Mouse (Mus musculus): Measurements from ENCODE around the gene Prkd3. TPM values are rescaled to one million over a fixed set of nuclear protein-coding genes. Genes with fewer than 3 reads are reported as not detected.

The Prkd3 gene
- polyA plus RNA-seq, 1 experiment from 2014 or later = 44.3 TPM

- no peak for DNase-seq (ENCODE audit: low spot score)
- H3K27me3 ChIP-seq (ENCODE audit: low read depth, poor library complexity, severe bottlenecking) = no peaks in the 10 kb centered on the region
- H3K9me3 ChIP-seq (replicated peaks) = no peaks in the 10 kb centered on the region
- peak overlapping the region; percentile 39; the same call in 1 of the 2 replicates for H3K27ac ChIP-seq (replicated peaks)
- H3K4me3 ChIP-seq = peak overlapping the region; percentile 47
- 33% methylated on average over 6 of the region's 6 CpGs for WGBS
- peaks cover 21% of the 10 kb centered on the region for H3K4me1 ChIP-seq
- no peaks in the 10 kb centered on the region for H3K36me3 ChIP-seq
Observed at GRCm38 (mm10) chr17:78912861-78913281, 107.7 kb downstream of the Prkd3 start.

- no peaks in the 10 kb centered on the region for H3K4me1 ChIP-seq
- H3K27ac ChIP-seq (replicated peaks) = no peak overlapping the region
- no peaks in the 10 kb centered on the region for H3K36me3 ChIP-seq
- no peak for DNase-seq (ENCODE audit: low spot score)
- H3K9me3 ChIP-seq (replicated peaks) = no peaks in the 10 kb centered on the region
- no peaks in the 10 kb centered on the region for H3K27me3 ChIP-seq (ENCODE audit: low read depth, poor library complexity, severe bottlenecking)
- no peak overlapping the region for H3K4me3 ChIP-seq
- 76% methylated on average over 2 of the region's 2 CpGs for WGBS
Observed at GRCm38 (mm10) chr17:78909374-78909773, 111.2 kb downstream of the Prkd3 start.

DNA sequence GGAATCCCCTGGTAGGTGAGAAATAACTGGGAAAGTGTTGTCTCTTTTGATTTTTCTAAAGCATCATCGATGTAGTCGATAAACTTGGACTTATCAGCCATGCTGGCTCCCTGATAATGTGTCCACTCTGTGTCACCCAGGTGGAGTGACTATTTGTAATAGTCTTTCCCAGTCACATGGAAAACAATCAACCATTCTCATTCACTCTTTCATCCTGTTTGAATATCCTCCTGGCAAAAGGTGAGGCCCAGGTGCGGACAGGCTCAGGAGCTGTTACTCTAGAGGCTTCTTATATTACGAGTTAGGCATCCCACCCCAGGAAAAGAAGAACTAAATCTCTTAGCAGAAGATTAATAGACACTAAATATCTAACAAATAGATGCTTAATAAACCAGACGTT, 113.7 kb downstream of the Prkd3 start, which contains the start of gene Sult6b1:
Sult6b1 (minus strand) TSS at position 101 of the 400 bp plus-strand sequence.
- no peaks in the 10 kb centered on the region for H3K9me3 ChIP-seq (replicated peaks)
- no peaks in the 10 kb centered on the region for H3K4me1 ChIP-seq
- no peaks in the 10 kb centered on the region for H3K27me3 ChIP-seq (ENCODE audit: low read depth, poor library complexity, severe bottlenecking)
- H3K4me3 ChIP-seq = no peak within 1 kb of the TSS
- 86% methylated on average over 5 of the region's 5 CpGs for WGBS
- H3K36me3 ChIP-seq = no peaks in the 10 kb centered on the region
- no peak for DNase-seq (ENCODE audit: low spot score)
- no peak within 1 kb of the TSS for H3K27ac ChIP-seq (replicated peaks)

- 90% methylated on average over 2 of the region's 2 CpGs for WGBS
- H3K27me3 ChIP-seq (ENCODE audit: low read depth, poor library complexity, severe bottlenecking) = no peaks in the 10 kb centered on the region
- H3K4me3 ChIP-seq = no peak overlapping the region
- no peaks in the 10 kb centered on the region for H3K9me3 ChIP-seq (replicated peaks)
- DNase-seq (ENCODE audit: low spot score) = no peak
- no peak overlapping the region for H3K27ac ChIP-seq (replicated peaks)
- no peaks in the 10 kb centered on the region for H3K4me1 ChIP-seq
- no peaks in the 10 kb centered on the region for H3K36me3 ChIP-seq
Observed at GRCm38 (mm10) chr17:78903158-78903557, 117.5 kb downstream of the Prkd3 start.

Other genes starting within 250 kb of the Prkd3 start
- gene Heatr5b, start 185.5 kb downstream of the Prkd3 start, polyA plus RNA-seq (2016; fragmentation: Nextera tagmentation; extraction: Ambion mirVana) = 12.5 and 17.3 TPM in 2 replicates
- 35.7 and 38.7 TPM in 2 replicates for gene Gpatch11, start 185.2 kb downstream of the Prkd3 start, polyA plus RNA-seq (2016; fragmentation: Nextera tagmentation; extraction: Ambion mirVana)
- 4.6 and 5.9 TPM in 2 replicates for gene Eif2ak2, start 138.2 kb downstream of the Prkd3 start, polyA plus RNA-seq (2016; fragmentation: Nextera tagmentation; extraction: Ambion mirVana)
- gene Sult6b1, start 113.8 kb downstream of the Prkd3 start, polyA plus RNA-seq (2016; fragmentation: Nextera tagmentation; extraction: Ambion mirVana) = 0.10 TPM in 1 of 2 replicates, not detected in the other
- 111 and 116 TPM in 2 replicates for gene Cebpzos, start 104.3 kb downstream of the Prkd3 start, polyA plus RNA-seq (2016; fragmentation: Nextera tagmentation; extraction: Ambion mirVana)
- gene Cebpz, start 83.8 kb downstream of the Prkd3 start, polyA plus RNA-seq (2016; fragmentation: Nextera tagmentation; extraction: Ambion mirVana) = 55.8 and 58.4 TPM in 2 replicates
- gene Ndufaf7, start 83.7 kb downstream of the Prkd3 start, polyA plus RNA-seq (2016; fragmentation: Nextera tagmentation; extraction: Ambion mirVana) = 51.3 and 55.7 TPM in 2 replicates
- 5.8 and 8.0 TPM in 2 replicates for gene Qpct, start 31.1 kb upstream of the Prkd3 start, polyA plus RNA-seq (2016; fragmentation: Nextera tagmentation; extraction: Ambion mirVana)